27 mouse cellular contexts compared by ENCODE assay signal in the genomic region with DNA sequence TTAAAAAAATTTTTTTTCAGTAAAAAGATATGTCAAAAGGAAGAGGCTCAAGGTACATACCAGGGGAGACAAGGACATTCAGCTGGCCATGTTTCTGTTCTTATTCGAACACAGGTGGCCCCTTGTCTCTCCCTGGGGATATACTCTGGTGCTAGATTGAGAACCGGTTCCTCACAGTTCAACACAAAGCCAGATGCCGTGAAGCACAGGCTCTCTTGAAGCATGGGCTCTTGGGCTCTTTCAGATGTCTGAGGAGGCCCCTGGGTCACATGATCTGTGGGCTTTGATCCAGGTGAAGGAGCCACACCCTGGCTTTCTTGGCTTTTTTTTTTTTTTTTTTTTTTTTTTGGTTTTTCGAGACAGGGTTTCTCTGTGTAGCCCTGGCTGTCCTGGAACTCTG. TPM values are rescaled to one million over a fixed set of nuclear protein-coding genes. Genes with fewer than 3 reads are reported as not detected.
DNase-seq lines count a peak whose midpoint lies in the region; ATAC-seq and TF ChIP-seq lines count a peak whose summit lies in the region.
"Had no signal": no experiment of that assay in that cellular context is flagged by ENCODE, and none has a peak within 500 bp of the region (broad histone marks: within the 10 kb centered on the region; RNA-seq: fewer than 3 reads in every experiment).

No protein-coding gene starts in this region.

- DNase-seq in lung, postnatal 0 days (ENCODE audit: low spot score): peak; percentile 31
- DNase-seq in lung, adult 2 months: no peak
- DNase-seq in B cell, adult 2 months: peak; percentile 7 to 16
- DNase-seq in ES-CJ7 (ENCODE audit: low read depth, low spot score): peak; percentile 40
- peak; percentile 58 for DNase-seq in splenic B cell, adult 2 months (ENCODE audit: low read depth, low spot score)
- DNase-seq in gastrocnemius, postnatal 4 days (ENCODE audit: low spot score in 2 of 2): no peak
- DNase-seq: adrenal gland, adult 2 months; cerebellum, adult 2 months; cerebellum, postnatal 14 days; gastrocnemius, postnatal 25 days; heart, adult 18-20 months; heart, postnatal 36 days; kidney, adult 9 months; kidney, postnatal 10 days; thymus, postnatal 4 days had no signal

- H3K9me3 ChIP-seq in lung, postnatal 0 days (ENCODE audit: low read length): no peaks in the 10 kb centered on the region
- H3K9me3 ChIP-seq: forebrain, embryonic 10.5 days; forebrain, embryonic 15.5 days; hindbrain, embryonic 12.5 days; limb, embryonic 12.5 days; megakaryocyte, embryonic 14.5 days; midbrain, embryonic 13.5 days had no signal

- no peak for TF ChIP-seq CTCF in lung, postnatal 0 days (IDR thresholded peaks at IDR 0.05)
- no peak for TF ChIP-seq CTCF in lung, adult 2 months (IDR thresholded peaks at IDR 0.05; ENCODE audit: insufficient read depth, low read length)

- TF ChIP-seq EP300 in lung, postnatal 0 days (IDR thresholded peaks at IDR 0.05): no peak

- TF ChIP-seq POLR2A in lung, adult 2 months (IDR thresholded peaks at IDR 0.05; ENCODE audit: borderline replicate concordance, extremely low read depth, low read depth, low read length): no peak

- H3K9ac ChIP-seq in lung, postnatal 0 days (replicated peaks; ENCODE audit: low read depth): no peak overlapping the region
- H3K9ac ChIP-seq: forebrain, embryonic 15.5 days; hindbrain, embryonic 12.5 days; limb, embryonic 12.5 days; midbrain, embryonic 13.5 days had no signal

- H3K4me3 ChIP-seq in lung, postnatal 0 days (ENCODE audit: low read depth, low read length): no peak overlapping the region
- no peak overlapping the region for H3K4me3 ChIP-seq in lung, adult 2 months (replicated peaks; ENCODE audit: extremely low read depth, low read depth, low read length)
- H3K4me3 ChIP-seq: forebrain, embryonic 10.5 days; forebrain, embryonic 15.5 days; hindbrain, embryonic 12.5 days; limb, embryonic 12.5 days; megakaryocyte, embryonic 14.5 days; midbrain, embryonic 13.5 days had no signal

- no peaks in the 10 kb centered on the region for H3K27me3 ChIP-seq in lung, postnatal 0 days (replicated peaks; ENCODE audit: insufficient read depth, low read length)
- H3K27me3 ChIP-seq in splenic B cell, adult 2 months (ENCODE audit: control insufficient read depth, insufficient read depth, low read length, poor library complexity, severe bottlenecking): no peaks in the 10 kb centered on the region
- H3K27me3 ChIP-seq: forebrain, embryonic 15.5 days; hindbrain, embryonic 12.5 days; limb, embryonic 12.5 days; megakaryocyte, embryonic 14.5 days; midbrain, embryonic 13.5 days had no signal

- 48% methylated on average over 3 of the region's 4 CpGs for WGBS in lung, postnatal 0 days
- 58% methylated on average over 4 of the region's 4 CpGs for WGBS in lung, adult 2 months

- ATAC-seq in lung, postnatal 0 days: peak; percentile 30; the same call in 1 of the 2 replicates
- no peak for ATAC-seq in erythroid progenitor cell, adult 5-6 weeks (replicated peaks; ENCODE audit: low FRiP score, poor library complexity, severe bottlenecking)
- ATAC-seq: activated CD4-positive, CD25-positive, alpha-beta regulatory T cell, adult 4 months; forebrain, embryonic 15.5 days; hindbrain, postnatal 0 days; intestine, embryonic 16.5 days; midbrain, embryonic 13.5 days had no signal

- 0 out of 2 replicates have a peak, but pooled peaks cover 6% of the 10 kb centered on the region for H3K36me3 ChIP-seq in lung, postnatal 0 days (ENCODE audit: insufficient read depth, low read length)
- peaks cover 2% of the 10 kb centered on the region for H3K36me3 ChIP-seq in splenic B cell, adult 2 months (ENCODE audit: control insufficient read depth, insufficient read depth, low read length, poor library complexity, severe bottlenecking)
- H3K36me3 ChIP-seq: forebrain, embryonic 15.5 days had no signal

- no peak overlapping the region for H3K4me2 ChIP-seq in lung, postnatal 0 days (replicated peaks; ENCODE audit: low read depth, low read length)
- H3K4me2 ChIP-seq: forebrain, embryonic 15.5 days; heart, embryonic 11.5 days; hindbrain, embryonic 12.5 days; limb, embryonic 12.5 days; liver, embryonic 11.5 days; midbrain, embryonic 13.5 days had no signal

- no peaks in the 10 kb centered on the region for H3K4me1 ChIP-seq in lung, postnatal 0 days (ENCODE audit: insufficient read depth, low read depth, low read length)
- no peaks in the 10 kb centered on the region; the same call in 1 of the 2 replicates for H3K4me1 ChIP-seq in lung, adult 2 months (ENCODE audit: control insufficient read depth, insufficient read depth, low read length)
- H3K4me1 ChIP-seq: forebrain, embryonic 10.5 days; hindbrain, embryonic 12.5 days; limb, embryonic 12.5 days; midbrain, embryonic 13.5 days had no signal

- no peak overlapping the region for H3K27ac ChIP-seq in lung, postnatal 0 days (ENCODE audit: low read length)
- H3K27ac ChIP-seq: forebrain, embryonic 10.5 days; forebrain, embryonic 15.5 days; hindbrain, embryonic 12.5 days; hindbrain, postnatal 0 days; limb, embryonic 12.5 days; midbrain, embryonic 13.5 days had no signal

RNA-seq across cellular contexts. Expression of gene Dcps, which starts 10.6 kb away (rescaled TPM):
- polyA plus RNA-seq in lung, postnatal 0 days (2015; fragmentation: Nextera tagmentation; extraction: Ambion mirVana): 39.4 and 44.4 TPM in 2 replicates
- polyA plus RNA-seq in lung, adult 2 months (2012; rRNA removed): 27.7 and 31.2 TPM in 2 replicates
- total RNA-seq in erythroid progenitor cell, adult 5-6 weeks (2015; ENCODE audit: low replicate concordance): 5.4 and 17.3 TPM in 2 replicates
- total RNA-seq in erythroid progenitor cell, adult 5-6 weeks (2017; ENCODE audit: low replicate concordance): 10.3 and 18.7 TPM in 2 replicates
- 10 to 100 TPM; 17.6 to 21.1 TPM for total RNA-seq in gastrocnemius, postnatal 4 days (2021)

RNA-seq across cellular contexts. Expression of gene Srpr, which starts 13.5 kb away (rescaled TPM):
- polyA plus RNA-seq in lung, postnatal 0 days (2015; fragmentation: Nextera tagmentation; extraction: Ambion mirVana): 125 and 130 TPM in 2 replicates
- polyA plus RNA-seq in lung, adult 2 months (2012; rRNA removed): 72.4 and 88.1 TPM in 2 replicates
- total RNA-seq in erythroid progenitor cell, adult 5-6 weeks (2015; ENCODE audit: low replicate concordance): 34.2 and 48.6 TPM in 2 replicates
- 32.9 and 66.9 TPM in 2 replicates for total RNA-seq in erythroid progenitor cell, adult 5-6 weeks (2017; ENCODE audit: low replicate concordance)
- 100 to 1,000 TPM; 113 to 118 TPM for total RNA-seq in gastrocnemius, postnatal 4 days (2021)

RNA-seq across cellular contexts. Expression of gene Tirap, which starts 13.7 kb away (rescaled TPM):
- polyA plus RNA-seq in lung, postnatal 0 days (2015; fragmentation: Nextera tagmentation; extraction: Ambion mirVana): 11.0 and 11.5 TPM in 2 replicates
- 19.9 and 20.8 TPM in 2 replicates for polyA plus RNA-seq in lung, adult 2 months (2012; rRNA removed)
- total RNA-seq in erythroid progenitor cell, adult 5-6 weeks (2015; ENCODE audit: low replicate concordance): 2.5 and 4.0 TPM in 2 replicates
- total RNA-seq in erythroid progenitor cell, adult 5-6 weeks (2017; ENCODE audit: low replicate concordance): 0.83 and 1.2 TPM in 2 replicates
- 10 to 100 TPM; 11.0 to 11.6 TPM for total RNA-seq in gastrocnemius, postnatal 4 days (2021)

RNA-seq across cellular contexts. Expression of gene Foxred1, which starts 24.4 kb away (rescaled TPM):
- polyA plus RNA-seq in lung, postnatal 0 days (2015; fragmentation: Nextera tagmentation; extraction: Ambion mirVana): 22.5 and 23.2 TPM in 2 replicates
- 12.4 and 18.3 TPM in 2 replicates for polyA plus RNA-seq in lung, adult 2 months (2012; rRNA removed)
- total RNA-seq in erythroid progenitor cell, adult 5-6 weeks (2015; ENCODE audit: low replicate concordance): 3.8 and 4.3 TPM in 2 replicates
- total RNA-seq in erythroid progenitor cell, adult 5-6 weeks (2017; ENCODE audit: low replicate concordance): 9.4 and 10.4 TPM in 2 replicates
- 10 to 100 TPM; 33.9 to 39.8 TPM for total RNA-seq in gastrocnemius, postnatal 4 days (2021)

Comparison
In these comparisons a context has a peak if more than half of its experiments do, and no peak if none do; other contexts are left out.
1. DNase-seq: peak in lung, postnatal 0 days (single experiment), B cell, adult 2 months (2 of 2), ES-CJ7 (single experiment) and splenic B cell, adult 2 months (single experiment); none in lung, adult 2 months (single experiment) and gastrocnemius, postnatal 4 days (0 of 2).